Mouse (Mus musculus): ENCODE measurements around the gene Abcc10.
A peak's percentile ranks its signal among the peaks of the same experiment; 100 is the strongest.

Abcc10 gene

DNA sequence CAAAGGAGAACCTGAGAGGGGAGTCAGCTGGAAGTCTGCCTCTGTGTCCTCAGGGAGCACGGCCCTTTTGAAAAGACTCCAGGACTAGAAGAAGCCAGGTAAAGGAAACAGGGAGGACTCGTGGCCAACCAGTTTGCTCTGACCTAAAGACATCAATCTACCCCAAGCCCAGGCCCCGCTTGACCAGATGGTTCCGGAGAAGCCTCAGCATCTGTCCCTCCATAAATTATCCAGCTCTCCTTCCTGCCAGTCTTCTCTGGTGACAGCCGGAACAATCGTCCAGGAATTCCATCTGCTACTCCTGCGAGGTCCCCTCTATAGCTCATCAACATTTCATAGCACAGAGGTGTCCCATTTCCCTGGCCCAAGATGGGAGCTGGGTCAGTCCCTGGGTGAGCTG is 43.5 kb downstream of the Abcc10 start:
- no peak for DNase-seq

- no peak for DNase-seq
Observed at GRCm38 (mm10) chr17:46283911-46284310, 44.2 kb downstream of the Abcc10 start.

DNA sequence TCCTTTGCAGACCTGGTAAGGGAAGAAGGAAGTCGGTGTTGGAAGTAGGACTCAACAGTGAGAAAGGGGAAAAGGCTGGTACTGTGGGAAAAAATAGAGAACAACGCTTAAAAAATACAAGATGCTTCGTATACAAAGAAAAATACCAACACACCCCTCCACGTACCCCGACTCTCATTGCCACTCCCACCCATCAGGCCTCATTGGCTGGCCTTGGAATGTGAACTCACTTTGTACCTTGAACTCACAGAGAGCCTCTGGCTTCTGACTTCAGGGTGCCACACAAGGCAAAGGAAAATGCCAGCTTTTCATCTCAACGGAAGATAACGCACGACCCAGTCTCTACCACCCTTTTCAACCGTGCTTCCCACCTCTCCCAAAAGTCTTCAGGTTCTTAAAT is 45.0 kb downstream of the Abcc10 start:
- no peak for DNase-seq

GRCm38 (mm10) chr17:46282483-46283123 is 45.5 kb downstream of the Abcc10 start, which contains the start of gene Tjap1:
TSS of gene Tjap1 (minus strand) at chr17:46283026.
- peak; percentile 96 to 97 for DNase-seq

GRCm38 (mm10) chr17:46278011-46278765 is 50.0 kb downstream of the Abcc10 start:
- no peak for DNase-seq

- DNase-seq = no peak
Observed at GRCm38 (mm10) chr17:46277586-46277985, 50.6 kb downstream of the Abcc10 start.

DNA sequence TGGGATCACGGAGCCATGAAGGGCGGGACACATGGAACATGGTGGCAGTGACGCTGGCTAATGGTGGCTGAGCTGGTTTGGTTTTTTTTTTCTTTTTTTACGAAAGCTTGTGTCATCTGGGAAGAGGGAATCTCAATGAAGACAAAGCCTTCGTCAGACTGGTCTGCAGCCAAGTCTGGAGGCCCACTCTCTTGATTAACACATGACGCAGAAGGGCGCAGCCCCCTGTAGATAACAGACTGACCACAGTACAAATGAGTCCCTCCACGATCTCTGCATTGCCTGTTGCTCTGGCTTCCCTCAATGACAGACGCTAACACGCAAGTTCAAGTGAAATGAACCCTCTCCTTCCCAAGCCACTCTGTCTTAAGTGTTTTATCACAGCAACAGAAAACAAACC is 52.6 kb downstream of the Abcc10 start:
- DNase-seq = no peak

GRCm38 (mm10) chr17:46275034-46275433 is 53.1 kb downstream of the Abcc10 start:
- DNase-seq = no peak

- DNase-seq = no peak
Observed at GRCm38 (mm10) chr17:46274465-46274864, 53.7 kb downstream of the Abcc10 start.

GRCm38 (mm10) chr17:46273803-46274236 is 54.3 kb downstream of the Abcc10 start:
- no peak for DNase-seq

- DNase-seq = peak; percentile 29 to 57
Observed at GRCm38 (mm10) chr17:46272675-46273074, 55.5 kb downstream of the Abcc10 start.

- DNase-seq = no peak
Observed at GRCm38 (mm10) chr17:46272058-46272457, 56.1 kb downstream of the Abcc10 start.

DNA sequence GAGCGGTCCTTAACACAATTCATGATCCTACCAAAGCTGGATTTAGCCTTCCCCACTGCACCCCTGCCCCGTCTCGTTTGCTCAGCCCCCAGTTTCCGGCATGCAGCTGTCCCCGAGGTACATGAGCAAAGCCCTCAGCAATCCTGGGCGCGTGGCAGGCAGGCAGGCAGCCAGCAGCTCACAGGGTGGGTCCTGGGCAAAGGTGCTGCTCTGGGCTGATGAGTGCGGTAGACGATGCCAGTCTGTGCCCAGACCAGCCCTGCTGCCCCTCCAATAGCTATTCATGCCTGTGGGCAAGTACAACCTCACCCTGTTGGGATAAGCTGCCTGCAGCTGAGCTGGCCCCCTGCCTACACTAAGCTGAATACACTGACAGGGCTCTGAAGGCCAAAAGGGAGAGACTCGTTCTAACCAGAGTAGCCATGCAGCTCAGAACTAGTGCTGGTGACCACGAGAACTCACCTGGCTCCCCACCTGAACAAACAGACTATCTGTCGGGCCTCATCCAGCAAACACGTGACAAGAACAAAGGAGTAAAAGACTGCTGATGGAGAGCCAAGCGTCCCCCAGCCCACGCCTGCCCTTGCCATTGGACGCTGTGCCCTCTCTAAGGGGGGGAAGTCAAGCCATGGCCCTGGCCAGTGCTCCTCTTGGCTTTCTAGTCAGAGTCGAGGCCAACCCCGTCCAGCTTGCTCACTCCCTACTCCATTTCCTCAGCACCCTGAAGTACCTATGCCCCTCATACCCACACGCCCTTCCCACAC is 58.2 kb downstream of the Abcc10 start:
- no peak for DNase-seq

DNA sequence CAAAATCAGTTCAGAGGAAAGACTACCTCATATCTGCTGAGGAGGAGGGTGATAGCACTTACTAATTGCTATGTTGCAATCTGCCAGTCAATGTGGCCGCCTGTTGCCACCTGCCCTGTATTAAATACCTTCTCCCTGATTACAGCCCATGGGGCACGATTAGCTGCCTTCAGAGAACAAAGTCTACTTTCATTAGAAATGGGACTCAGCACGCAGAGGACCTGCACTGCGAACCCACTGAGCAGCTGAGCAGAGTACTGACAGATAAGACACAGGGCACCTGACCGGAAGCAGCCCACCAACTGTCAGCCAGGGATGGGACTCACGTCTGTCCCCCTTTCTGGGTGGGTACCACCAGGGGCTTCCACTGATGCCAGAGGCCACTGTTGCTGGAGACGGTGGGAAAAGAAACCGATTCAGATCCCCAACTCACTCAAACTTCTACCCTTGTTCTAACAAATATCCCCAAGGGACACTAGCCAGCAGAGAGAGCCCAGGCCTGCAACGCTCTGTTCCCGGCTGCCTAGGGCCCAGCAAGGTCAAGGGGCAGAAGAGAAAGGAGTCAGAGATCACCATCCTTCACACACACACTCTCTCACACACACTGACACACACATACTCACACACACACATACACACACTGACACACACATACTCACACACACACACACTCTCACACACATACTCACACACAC is 60.0 kb downstream of the Abcc10 start:
- DNase-seq = no peak

DNA sequence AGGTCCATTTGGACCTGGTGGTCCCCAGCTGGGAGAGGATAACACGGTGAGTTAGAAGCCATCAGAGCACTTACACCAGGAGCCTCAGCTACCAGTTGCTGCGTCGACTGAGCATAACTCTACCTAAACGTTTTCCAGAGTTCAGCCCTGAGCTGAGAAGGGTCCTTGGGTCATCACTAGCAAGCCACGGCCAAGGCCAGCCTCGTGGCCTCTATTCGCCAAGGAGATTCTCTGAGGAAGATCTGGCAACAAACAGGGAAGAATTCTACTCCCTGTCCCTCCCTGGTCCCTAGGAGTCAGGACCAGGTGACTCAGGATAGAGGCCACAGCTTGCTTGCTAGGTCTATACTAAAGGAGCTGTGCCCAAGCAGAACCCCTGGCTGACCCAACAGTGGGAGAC is 60.6 kb downstream of the Abcc10 start:
- no peak for DNase-seq

- DNase-seq = no peak
Observed at GRCm38 (mm10) chr17:46266986-46267385, 61.2 kb downstream of the Abcc10 start.

DNA sequence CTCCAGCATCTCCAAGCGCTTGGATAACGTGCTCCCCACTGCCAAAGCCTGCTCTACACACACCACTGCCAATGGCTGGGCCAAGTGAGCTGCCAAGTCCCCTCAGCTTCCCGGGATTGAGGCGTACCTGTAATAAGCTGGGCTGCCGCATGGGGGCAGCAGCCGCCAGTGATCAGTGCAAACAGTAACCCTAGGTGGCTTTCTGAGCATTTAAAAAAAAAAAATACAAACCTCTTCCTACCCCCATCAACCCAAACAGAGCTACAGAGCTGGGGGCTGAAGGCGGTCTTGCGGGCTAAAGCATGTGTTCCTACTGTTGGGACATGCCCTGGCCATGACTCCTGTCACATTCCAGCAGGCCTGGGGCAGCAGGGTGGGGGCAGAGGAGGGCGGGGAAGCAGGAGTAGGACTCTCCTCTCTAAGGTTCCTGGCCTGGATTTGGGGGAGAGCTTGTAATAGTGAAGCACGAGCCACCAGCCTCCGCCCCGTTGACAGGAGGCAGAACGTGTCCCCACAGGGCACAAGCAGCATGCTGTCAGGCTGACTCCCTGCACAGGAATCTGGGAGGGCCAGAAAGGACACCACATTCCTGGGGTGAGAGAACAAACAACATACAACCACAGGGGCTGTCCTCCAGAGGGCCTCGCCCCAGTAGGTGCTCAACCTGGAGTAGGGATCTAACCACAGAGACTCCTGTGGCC is 62.1 kb downstream of the Abcc10 start:
- peak; percentile 88 to 89 for DNase-seq

- no peak for DNase-seq
Observed at GRCm38 (mm10) chr17:46265502-46265901, 62.6 kb downstream of the Abcc10 start.

- DNase-seq = no peak
Observed at GRCm38 (mm10) chr17:46262201-46262694, 65.9 kb downstream of the Abcc10 start.

GRCm38 (mm10) chr17:46259675-46260074 is 68.5 kb downstream of the Abcc10 start:
- no peak for DNase-seq

DNA sequence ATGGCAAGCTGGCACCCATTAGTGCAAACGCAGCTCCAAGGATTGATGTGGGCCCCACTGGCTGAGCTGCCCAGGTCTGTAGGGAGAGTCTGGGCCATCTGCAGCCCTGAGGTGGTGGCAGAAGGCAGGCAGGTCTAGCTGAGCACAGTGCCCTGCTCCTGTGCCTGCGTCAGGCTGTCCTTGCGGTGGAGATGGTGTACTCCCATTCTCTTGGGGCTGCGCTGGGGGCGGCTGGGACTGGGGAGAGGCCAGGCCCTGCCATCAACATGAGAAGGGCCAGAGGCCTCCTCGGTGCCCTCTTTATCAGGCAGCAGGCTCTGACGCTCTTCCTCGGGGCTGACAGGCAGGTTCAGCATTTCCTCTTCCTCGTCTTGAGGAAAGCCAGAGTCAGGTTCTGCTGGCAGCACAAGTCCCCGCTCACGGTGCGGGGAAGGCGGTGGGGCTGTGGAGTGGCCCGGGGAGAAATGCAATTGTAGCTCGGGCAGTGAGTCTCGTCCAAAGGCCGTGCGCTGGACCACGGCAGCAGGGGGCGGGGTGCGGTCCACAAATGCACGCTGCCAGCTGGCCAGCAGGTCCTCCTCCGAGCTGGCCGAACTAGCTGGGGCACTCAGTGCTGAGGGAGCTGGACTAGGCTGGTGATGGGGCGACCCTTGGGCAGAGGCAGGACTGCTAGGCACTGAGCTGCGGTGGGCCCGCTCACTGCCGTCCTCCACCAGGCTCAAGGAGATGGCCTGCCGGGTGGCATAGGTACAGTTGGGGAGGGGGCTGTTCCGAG is 69.7 kb downstream of the Abcc10 start:
- peak in 1 of 2 experiments; percentile 38 for DNase-seq
